Mouse (Mus musculus) bone marrow macrophage, adult 2 months (primary cell): ENCODE results near the gene Hoxa13.

Source experiments
- CTCF ChIP-seq: IDR thresholded peaks from 2 replicates; pipeline ENCODE4 v1.5.1; 2012; ENCODE audit warnings: low read depth, mild to moderate bottlenecking, low read length, moderate library complexity
- POLR2A ChIP-seq: IDR thresholded peaks from 2 replicates; pipeline ENCODE4 v1.6.1; 2012; ENCODE audit warnings: mild to moderate bottlenecking, low read depth, low read length, borderline replicate concordance

- TF ChIP-seq CTCF (no peak), POLR2A (no peak)
Observed at GRCm38 (mm10) chr6:52216691-52217458, 43.8 kb downstream of the Hoxa13 start.
